Mouse (Mus musculus): ENCODE measurements around the gene E130114P18Rik. TPM values are rescaled to one million over a fixed set of nuclear protein-coding genes. Genes with fewer than 3 reads are reported as not detected.

Gene E130114P18Rik
- polyA plus RNA-seq, 1 experiment from 2014 or later: not detected

Other genes with a start within 250 kb of the E130114P18Rik start
- gene Nfia, start 5.3 kb downstream of the E130114P18Rik start, polyA plus RNA-seq (2016; fragmentation: Nextera tagmentation; extraction: Ambion mirVana): 3.8 and 4.5 TPM in 2 replicates